Mouse (Mus musculus) stomach, postnatal 0 days (tissue): ENCODE measurements at regions not wholly inside any gene's neighbourhood (a gene's known extent, or its start where the extent isn't known, plus 50 kb on each side); places are given as distances from the start of the nearest gene placed in this dataset.

Source experiments
- ATAC-seq: fragments of 200-750 bp; cut with Nextera tagmentation; 2 replicates; pipeline ENCODE4 v1.8.0; 2017; ENCODE audit not compliant: low FRiP score, low TSS enrichment
- DNase-seq: peaks from one replicate; pipeline ENCODE4 v3.0.0-alpha.2; 2016; ENCODE audit warnings: low spot score
- H3K27ac ChIP-seq: fragments of 300-500 bp; sonication (generic); replicated peaks from 2 replicates; pipeline ENCODE4 v1.5.1; 2014; ENCODE audit warnings: mild to moderate bottlenecking, control low read depth
- H3K27me3 ChIP-seq: fragments of 300-500 bp; sonication (generic); 2 replicates; pipeline ENCODE4 v1.6.1; 2014; ENCODE audit warnings: low read length; ENCODE audit not compliant: control insufficient read depth, insufficient read depth
- H3K36me3 ChIP-seq: fragments of 300-500 bp; sonication (generic); 2 replicates; pipeline ENCODE4 v1.6.1; 2014; ENCODE audit warnings: low read length, mixed read lengths; ENCODE audit not compliant: control insufficient read depth, insufficient read depth
- H3K4me1 ChIP-seq: fragments of 300-500 bp; sonication (generic); replicated peaks from 2 replicates; pipeline ENCODE4 v1.6.1; 2014; ENCODE audit warnings: antibody characterized with exemption; ENCODE audit not compliant: control insufficient read depth, insufficient read depth
- H3K4me2 ChIP-seq: fragments of 300-500 bp; sonication (generic); replicated peaks from 2 replicates; pipeline ENCODE4 v1.6.1; 2014; ENCODE audit warnings: low read depth, mild to moderate bottlenecking, control low read depth, moderate library complexity
- H3K4me3 ChIP-seq: fragments of 300-500 bp; sonication (generic); 2 replicates; pipeline ENCODE4 v1.5.1; 2014; ENCODE audit warnings: low read depth, low read length, control low read depth
- H3K9ac ChIP-seq: fragments of 300-500 bp; sonication (generic); 2 replicates; pipeline ENCODE4 v1.6.1; 2014; ENCODE audit warnings: mild to moderate bottlenecking, low read length, control low read depth, mixed read lengths
- H3K9me3 ChIP-seq: fragments of 300-500 bp; sonication (generic); 2 replicates; pipeline ENCODE4 v1.6.1; 2016; ENCODE audit warnings: low read length; ENCODE audit not compliant: control insufficient read depth
- CTCF ChIP-seq: IDR thresholded peaks from 2 replicates; pipeline ENCODE4 v1.5.1; 2016; ENCODE audit warnings: antibody characterized with exemption, low read depth, mild to moderate bottlenecking, moderate library complexity
- EP300 ChIP-seq: optimal IDR thresholded peaks from 2 replicates; pipeline ENCODE3; 2016; ENCODE audit warnings: antibody characterized with exemption
- WGBS: fragments of 180-500 bp; shearing (Covaris S2); extraction: QIAGEN DNeasy Blood & Tissue Kit; methylation state at CpG from one replicate; pipeline ENCODE4 v1.1.7; 2014; 5-methylcytosine and 5-hydroxymethylcytosine counted together

DNA sequence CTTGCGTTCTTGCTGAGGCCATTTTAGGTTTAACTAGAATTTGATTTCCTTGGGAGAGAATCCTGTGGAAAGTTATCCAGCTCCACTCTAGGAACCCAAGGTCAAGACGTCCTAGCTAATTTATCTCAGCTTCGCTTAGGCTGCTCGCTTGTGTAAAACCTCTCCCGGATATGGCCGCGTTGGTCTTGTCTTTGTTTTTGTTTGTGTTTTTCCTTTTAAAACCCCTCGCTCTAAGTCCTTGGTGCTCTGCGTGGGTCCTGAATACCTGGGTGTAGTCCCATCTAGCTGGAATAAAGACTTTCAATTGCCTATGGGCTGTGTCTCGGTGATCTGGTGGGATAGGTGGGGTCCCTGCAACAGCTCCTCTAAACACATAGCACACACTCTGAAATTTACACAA lies 144.2 kb downstream of the Ndfip2 start:
- no peak overlapping the region for H3K27ac ChIP-seq
- no peaks in the 10 kb centered on the region for H3K4me1 ChIP-seq
- no peak overlapping the region for H3K9ac ChIP-seq
- no peak for ATAC-seq
- TF ChIP-seq CTCF (no peak), EP300 (no peak)
- WGBS: 96% methylated on average over 10 of the region's 10 CpGs
- no peaks in the 10 kb centered on the region for H3K9me3 ChIP-seq
- no peaks in the 10 kb centered on the region for H3K36me3 ChIP-seq
- no peak for DNase-seq
- H3K27me3 ChIP-seq: no peaks in the 10 kb centered on the region
- H3K4me2 ChIP-seq: no peak overlapping the region
- no peak overlapping the region for H3K4me3 ChIP-seq

- Histone ChIP-seq H3K36me3 (no peaks in the 10 kb centered on the region), H3K4me1 (no peaks in the 10 kb centered on the region), H3K27ac (no peak overlapping the region), H3K27me3 (no peaks in the 10 kb centered on the region), H3K9ac (no peak overlapping the region), H3K9me3 (no peaks in the 10 kb centered on the region), H3K4me2 (peak overlapping the region; percentile 29; the same call in 1 of the 2 replicates), H3K4me3 (no peak overlapping the region; the same call in 1 of the 2 replicates)
- ATAC-seq: peak; percentile 56; the same call in 1 of the 2 replicates
- DNase-seq: peak; percentile 68
- TF ChIP-seq CTCF: peak; percentile 92
- TF ChIP-seq EP300: no peak
- 23% methylated on average over 8 of the region's 8 CpGs for WGBS
These were observed 139.1 kb downstream of the Ndfip2 start for GRCm38 (mm10) chr14:105397467-105397866.

DNA sequence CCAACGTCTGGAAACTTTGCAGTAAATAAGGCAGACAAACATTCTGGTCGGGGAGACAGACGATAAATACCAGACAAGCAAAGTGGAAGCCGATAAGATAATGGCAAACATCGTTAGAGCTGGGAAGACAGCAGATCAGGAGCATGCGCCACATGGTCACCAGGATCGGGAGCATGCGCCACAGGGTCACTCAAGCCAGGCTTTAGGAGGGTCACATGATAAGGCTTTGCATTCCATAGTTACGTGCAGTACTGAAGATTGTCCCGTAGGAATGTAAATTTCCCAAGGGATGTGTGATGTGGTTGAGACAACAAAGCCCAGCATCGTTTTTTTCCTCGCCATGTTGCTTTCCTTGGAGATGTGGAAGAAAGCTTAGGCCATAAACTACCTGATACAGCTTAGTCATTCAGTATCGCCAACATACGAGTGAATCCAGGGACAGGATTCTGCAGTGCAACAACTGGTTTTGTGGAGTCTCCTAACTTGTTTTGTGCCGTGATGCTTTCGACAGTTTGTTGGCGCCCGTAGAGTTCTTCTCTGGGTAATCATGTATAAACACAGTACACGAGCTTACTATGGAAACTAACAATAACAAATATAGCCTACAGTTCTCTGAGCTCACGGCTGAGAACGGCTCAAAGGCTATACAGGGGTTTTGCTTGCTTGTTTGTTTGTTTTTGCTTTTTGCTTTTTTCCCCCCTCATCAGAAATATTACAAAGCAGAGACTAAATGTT lies 133.9 kb downstream of the Ndfip2 start:
- no peak overlapping the region for H3K4me3 ChIP-seq
- ATAC-seq (no peak), DNase-seq (no peak)
- no peaks in the 10 kb centered on the region for H3K36me3 ChIP-seq
- H3K9ac ChIP-seq: no peak overlapping the region
- WGBS: 72% methylated on average over 21 of the region's 21 CpGs
- H3K27ac ChIP-seq: no peak overlapping the region
- no peaks in the 10 kb centered on the region for H3K9me3 ChIP-seq
- TF ChIP-seq CTCF (no peak), EP300 (no peak)
- H3K27me3 ChIP-seq: no peaks in the 10 kb centered on the region
- H3K4me1 ChIP-seq: no peaks in the 10 kb centered on the region
- H3K4me2 ChIP-seq: no peak overlapping the region

DNA sequence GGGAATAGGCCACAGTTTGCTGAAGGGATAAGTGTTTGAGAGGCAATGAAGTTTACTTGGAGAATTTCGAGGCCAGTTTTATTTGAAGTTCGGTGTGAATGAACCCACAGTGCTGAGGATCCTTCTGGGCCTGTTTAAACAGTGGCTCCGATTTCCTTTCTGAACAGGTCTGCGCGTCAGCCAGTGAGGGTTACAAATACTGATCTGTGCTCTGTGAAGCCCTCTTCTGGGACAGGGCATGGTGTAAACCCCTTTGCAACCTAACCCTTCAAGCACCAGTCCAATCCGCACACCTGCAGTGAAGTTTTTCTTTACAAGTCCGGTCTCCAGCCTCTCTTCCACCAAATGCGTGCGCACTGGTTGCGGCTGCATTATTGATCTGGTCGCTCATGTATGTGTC lies 133.1 kb downstream of the Ndfip2 start:
- WGBS: 79% methylated on average over 11 of the region's 11 CpGs
- H3K9me3 ChIP-seq: no peaks in the 10 kb centered on the region
- no peak overlapping the region for H3K9ac ChIP-seq
- DNase-seq (no peak), ATAC-seq (no peak)
- H3K4me2 ChIP-seq: no peak overlapping the region
- H3K36me3 ChIP-seq: no peaks in the 10 kb centered on the region
- H3K27ac ChIP-seq: no peak overlapping the region
- no peaks in the 10 kb centered on the region for H3K4me1 ChIP-seq
- no peaks in the 10 kb centered on the region for H3K27me3 ChIP-seq
- TF ChIP-seq CTCF (no peak), EP300 (no peak)
- H3K4me3 ChIP-seq: no peak overlapping the region

DNA sequence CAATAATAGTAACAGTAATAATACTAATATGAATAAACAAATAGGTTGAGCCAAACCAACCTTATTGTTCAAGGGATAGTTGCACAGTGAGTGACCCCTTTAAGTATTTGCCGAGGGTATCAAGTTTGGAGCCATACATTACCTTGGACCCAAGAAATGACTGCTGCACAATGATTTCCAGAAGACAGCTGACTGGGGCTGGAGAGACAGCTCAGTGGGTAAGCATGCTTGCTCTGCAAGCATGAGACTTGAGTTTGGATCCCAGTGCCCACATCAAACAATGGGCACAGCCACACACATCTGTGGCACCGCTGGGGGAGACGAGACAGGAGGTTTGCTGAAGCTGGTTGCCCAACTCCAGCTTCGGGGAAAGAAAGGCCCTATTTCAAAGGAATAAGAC lies 126.7 kb downstream of the Ndfip2 start:
- Histone ChIP-seq H3K36me3 (no peaks in the 10 kb centered on the region), H3K9me3 (no peaks in the 10 kb centered on the region), H3K27me3 (no peaks in the 10 kb centered on the region), H3K4me2 (no peak overlapping the region), H3K4me1 (no peaks in the 10 kb centered on the region), H3K4me3 (no peak overlapping the region), H3K27ac (no peak overlapping the region), H3K9ac (no peak overlapping the region)
- DNase-seq: no peak
- no peak for ATAC-seq
- TF ChIP-seq CTCF: no peak
- TF ChIP-seq EP300: no peak
- whole genome bisulfite sequencing: 76% methylated on average over 4 of the region's 4 CpGs

- ATAC-seq (no peak), DNase-seq (no peak)
- TF ChIP-seq CTCF (no peak), EP300 (no peak)
- Histone ChIP-seq H3K4me2 (no peak overlapping the region), H3K9me3 (no peaks in the 10 kb centered on the region), H3K36me3 (no peaks in the 10 kb centered on the region), H3K9ac (no peak overlapping the region), H3K27me3 (no peaks in the 10 kb centered on the region), H3K4me3 (no peak overlapping the region), H3K4me1 (no peaks in the 10 kb centered on the region), H3K27ac (no peak overlapping the region)
- WGBS: 77% methylated on average over 5 of the region's 5 CpGs
These were observed 125.0 kb downstream of the Ndfip2 start for GRCm38 (mm10) chr14:105383382-105383781.
